Mouse (Mus musculus) left cerebral cortex, adult 11 months (tissue): Measurements from ENCODE around the gene Cenpm.
"Not testable (repeated sequence)": the region's sequence is repeated elsewhere in the genome, so short reads cannot be mapped to it uniquely, and the experiment has no call there.

Source experiments
- DNase-seq: peaks from one replicate; pipeline ENCODE4 v3.0.0; 2022; ENCODE audit warnings: low spot score

Cenpm gene

GRCm38 (mm10) chr15:82244115-82244804, at the start of gene Cenpm:
Gene Cenpm (minus strand): TSS chr15:82244748.
- peak; percentile 83 for DNase-seq

GRCm38 (mm10) chr15:82294059-82294458, 49.5 kb upstream of the Cenpm start:
- no peak for DNase-seq

- no peak for DNase-seq
Observed at GRCm38 (mm10) chr15:82293271-82293711, 48.7 kb upstream of the Cenpm start.

GRCm38 (mm10) chr15:82292851-82293250, 48.3 kb upstream of the Cenpm start:
- no peak for DNase-seq

- DNase-seq = no peak
Observed at GRCm38 (mm10) chr15:82290252-82290651, 45.7 kb upstream of the Cenpm start.

- DNase-seq = no peak
Observed at GRCm38 (mm10) chr15:82286157-82286556, 41.6 kb upstream of the Cenpm start.

- DNase-seq = no peak
Observed at GRCm38 (mm10) chr15:82280638-82281037, 36.1 kb upstream of the Cenpm start.

- no peak for DNase-seq
Observed at GRCm38 (mm10) chr15:82277591-82277990, 33.0 kb upstream of the Cenpm start.

GRCm38 (mm10) chr15:82274927-82275901, 30.7 kb upstream of the Cenpm start:
- no peak for DNase-seq

- no peak for DNase-seq
Observed at GRCm38 (mm10) chr15:82274593-82274926, 30.0 kb upstream of the Cenpm start, which contains the start of gene Sept3. Gene Sept3 (plus strand): TSS chr15:82274893.

GRCm38 (mm10) chr15:82272295-82272694, 27.7 kb upstream of the Cenpm start:
- no peak for DNase-seq

- DNase-seq = no peak
Observed at GRCm38 (mm10) chr15:82271201-82271600, 26.7 kb upstream of the Cenpm start.

GRCm38 (mm10) chr15:82268783-82269182, 24.2 kb upstream of the Cenpm start:
- DNase-seq = no peak

GRCm38 (mm10) chr15:82268185-82268584, 23.6 kb upstream of the Cenpm start:
- DNase-seq = no peak

GRCm38 (mm10) chr15:82266356-82266755, 21.8 kb upstream of the Cenpm start:
- DNase-seq = no peak

- DNase-seq = no peak
Observed at GRCm38 (mm10) chr15:82259510-82259909, 15.0 kb upstream of the Cenpm start.

GRCm38 (mm10) chr15:82255944-82256383, 11.4 kb upstream of the Cenpm start:
- DNase-seq = peak; percentile 90

- no peak for DNase-seq
Observed at GRCm38 (mm10) chr15:82255248-82255647, 10.7 kb upstream of the Cenpm start.

- no peak for DNase-seq
Observed at GRCm38 (mm10) chr15:82252097-82252496, 7.5 kb upstream of the Cenpm start, which contains the start of gene 1500009C09Rik. Gene 1500009C09Rik (plus strand): TSS chr15:82252397.

- DNase-seq = no peak
Observed at GRCm38 (mm10) chr15:82251579-82251978, 7.0 kb upstream of the Cenpm start.

GRCm38 (mm10) chr15:82247131-82247776, 2.7 kb upstream of the Cenpm start:
- no peak for DNase-seq

GRCm38 (mm10) chr15:82244805-82245161, 235 bp upstream of the Cenpm start:
- DNase-seq = not testable (repeated sequence)
